ENCODE assay signal across 8 mouse cellular contexts in the genomic region with DNA sequence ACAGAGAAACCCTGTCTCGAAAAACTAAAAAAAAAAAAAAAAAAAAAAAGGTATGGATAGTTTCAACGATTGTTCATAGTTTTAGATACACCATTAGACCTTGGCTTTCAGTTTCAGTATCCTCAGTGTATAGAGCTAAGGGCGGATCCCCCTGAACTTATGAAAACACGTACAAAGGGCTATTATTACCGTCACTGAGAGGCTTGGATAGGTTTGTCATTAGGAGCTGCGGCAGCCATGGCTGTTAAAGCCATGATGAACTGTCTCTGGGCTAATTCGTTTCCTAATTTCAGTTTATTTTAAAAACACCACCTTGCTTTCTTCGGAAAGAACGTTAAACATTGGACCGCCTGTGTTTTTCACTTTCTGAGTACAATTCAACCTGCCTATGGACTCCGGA. TPM values are rescaled to one million over a fixed set of nuclear protein-coding genes. Genes with fewer than 3 reads are reported as not detected.
A peak's percentile ranks its signal among the peaks of the same experiment; 100 is the strongest.
DNase-seq lines count a peak whose midpoint lies in the region; ATAC-seq lines count a peak whose summit lies in the region.

No protein-coding gene starts in this region.

- no peaks in the 10 kb centered on the region for H3K4me1 ChIP-seq in lung, embryonic 15.5 days
- H3K4me1 ChIP-seq in embryonic facial prominence, embryonic 13.5 days = peaks cover 5% of the 10 kb centered on the region; the same call in 1 of the 2 replicates
- no peaks in the 10 kb centered on the region; the same call in 1 of the 2 replicates for H3K4me1 ChIP-seq in intestine, embryonic 14.5 days (replicated peaks; ENCODE audit: control insufficient read depth, insufficient read depth, low read length)
- H3K4me1 ChIP-seq in midbrain, embryonic 13.5 days (replicated peaks) = peaks cover 15% of the 10 kb centered on the region

- 0 out of 2 replicates have a peak, but pooled peaks cover 8% of the 10 kb centered on the region for H3K36me3 ChIP-seq in lung, embryonic 15.5 days
- H3K36me3 ChIP-seq in embryonic facial prominence, embryonic 13.5 days = peaks cover 13% of the 10 kb centered on the region
- H3K36me3 ChIP-seq in intestine, embryonic 14.5 days (ENCODE audit: control insufficient read depth, insufficient read depth, low read length) = peaks cover 19% of the 10 kb centered on the region
- H3K36me3 ChIP-seq in midbrain, embryonic 13.5 days = peaks cover 13% of the 10 kb centered on the region

- no peak overlapping the region for H3K27ac ChIP-seq in lung, embryonic 15.5 days
- H3K27ac ChIP-seq in embryonic facial prominence, embryonic 13.5 days = no peak overlapping the region
- H3K27ac ChIP-seq in intestine, embryonic 14.5 days (ENCODE audit: low read depth) = no peak overlapping the region
- H3K27ac ChIP-seq in midbrain, embryonic 13.5 days = peak overlapping the region; percentile 88

- H3K27me3 ChIP-seq in lung, embryonic 15.5 days = no peaks in the 10 kb centered on the region
- no peaks in the 10 kb centered on the region for H3K27me3 ChIP-seq in embryonic facial prominence, embryonic 13.5 days
- no peaks in the 10 kb centered on the region for H3K27me3 ChIP-seq in intestine, embryonic 14.5 days (replicated peaks; ENCODE audit: control insufficient read depth, insufficient read depth, low read length)
- H3K27me3 ChIP-seq in midbrain, embryonic 13.5 days = no peaks in the 10 kb centered on the region; the same call in 1 of the 2 replicates

- no peaks in the 10 kb centered on the region for H3K9me3 ChIP-seq in lung, embryonic 15.5 days
- H3K9me3 ChIP-seq in embryonic facial prominence, embryonic 13.5 days = no peaks in the 10 kb centered on the region
- no peaks in the 10 kb centered on the region for H3K9me3 ChIP-seq in intestine, embryonic 14.5 days (ENCODE audit: control insufficient read depth, low read length)
- no peaks in the 10 kb centered on the region for H3K9me3 ChIP-seq in midbrain, embryonic 13.5 days

- peak overlapping the region; percentile 61 for H3K4me2 ChIP-seq in lung, embryonic 15.5 days
- peak overlapping the region; percentile 82 for H3K4me2 ChIP-seq in embryonic facial prominence, embryonic 13.5 days
- peak overlapping the region; percentile 71 for H3K4me2 ChIP-seq in intestine, embryonic 14.5 days (ENCODE audit: low read length)
- peak overlapping the region; percentile 77 for H3K4me2 ChIP-seq in midbrain, embryonic 13.5 days (replicated peaks)

- peak overlapping the region; percentile 80 for H3K4me3 ChIP-seq in lung, embryonic 15.5 days
- H3K4me3 ChIP-seq in embryonic facial prominence, embryonic 13.5 days = peak overlapping the region; percentile 80
- H3K4me3 ChIP-seq in intestine, embryonic 14.5 days (ENCODE audit: low read depth, low read length) = peak overlapping the region; percentile 72
- peak overlapping the region; percentile 69 for H3K4me3 ChIP-seq in midbrain, embryonic 13.5 days (replicated peaks)

- DNase-seq in lung, postnatal 4 days = no peak
- DNase-seq in intestine, embryonic 14.5 days (ENCODE audit: low spot score) = peak; percentile 52
- no peak for DNase-seq in adrenal gland, adult 8-10 months
- no peak for DNase-seq in urinary bladder, postnatal 14 days (ENCODE audit: low spot score)
- no peak for DNase-seq in adrenal gland, adult 2 months

- H3K9ac ChIP-seq in lung, embryonic 15.5 days = peak overlapping the region; percentile 78
- peak overlapping the region; percentile 85 for H3K9ac ChIP-seq in embryonic facial prominence, embryonic 13.5 days
- H3K9ac ChIP-seq in intestine, embryonic 14.5 days (ENCODE audit: low read length) = peak overlapping the region; percentile 75
- H3K9ac ChIP-seq in midbrain, embryonic 13.5 days (replicated peaks) = peak overlapping the region; percentile 81

- ATAC-seq in lung, embryonic 15.5 days (ENCODE audit: borderline replicate concordance, extremely low read depth, low FRiP score, low TSS enrichment) = peak; percentile 39; the same call in 1 of the 2 replicates
- ATAC-seq in embryonic facial prominence, embryonic 13.5 days (ENCODE audit: insufficient number of reproducible peaks, insufficient read depth, low FRiP score, low TSS enrichment, low read depth) = no peak
- peak; percentile 36; the same call in 1 of the 2 replicates for ATAC-seq in intestine, embryonic 14.5 days (replicated peaks; ENCODE audit: low FRiP score, low TSS enrichment, low read depth)
- ATAC-seq in midbrain, embryonic 13.5 days = peak; percentile 49

- 13% methylated on average over 11 of the region's 11 CpGs for WGBS in lung, embryonic 15.5 days
- 24% methylated on average over 11 of the region's 11 CpGs for WGBS in embryonic facial prominence, embryonic 13.5 days
- 26% methylated on average over 10 of the region's 11 CpGs for WGBS in intestine, embryonic 14.5 days
- 28% methylated on average over 11 of the region's 11 CpGs for WGBS in midbrain, embryonic 13.5 days

RNA-seq across cellular contexts. Expression of a gene that starts 22.7 kb away (rescaled TPM):
- polyA plus RNA-seq in lung, embryonic 15.5 days (2015; fragmentation: Nextera tagmentation; extraction: Ambion mirVana) = 81.0 and 85.8 TPM in 2 replicates
- polyA plus RNA-seq in embryonic facial prominence, embryonic 13.5 days (2015; fragmentation: Nextera tagmentation; extraction: Ambion mirVana) = 111 and 122 TPM in 2 replicates
- 57.6 and 63.7 TPM in 2 replicates for polyA plus RNA-seq in intestine, embryonic 14.5 days (2014; fragmentation: Nextera tagmentation; extraction: Ambion mirVana)
- 135 and 140 TPM in 2 replicates for polyA plus RNA-seq in midbrain, embryonic 13.5 days (2015; fragmentation: Nextera tagmentation; extraction: Ambion mirVana)
- 100 to 1,000 TPM in 2 of 4 experiments, 10 to 100 TPM in 2; 81.6 to 107 (median 95.7) TPM for total RNA-seq in adrenal gland, adult 8-10 months (2022)
- total RNA-seq in adrenal gland, adult 2 months (2021) = 100 to 1,000 TPM in 1 of 2 experiments, 10 to 100 TPM in 1; 94.8 to 104 TPM
- 22.5 and 34.7 TPM in 2 replicates for polyA plus RNA-seq in adrenal gland, adult 2 months (2012; rRNA removed)

RNA-seq across cellular contexts. Expression of a gene that starts 36.1 kb away (rescaled TPM):
- 28.3 and 32.3 TPM in 2 replicates for polyA plus RNA-seq in lung, embryonic 15.5 days (2015; fragmentation: Nextera tagmentation; extraction: Ambion mirVana)
- 28.0 and 29.0 TPM in 2 replicates for polyA plus RNA-seq in embryonic facial prominence, embryonic 13.5 days (2015; fragmentation: Nextera tagmentation; extraction: Ambion mirVana)
- polyA plus RNA-seq in intestine, embryonic 14.5 days (2014; fragmentation: Nextera tagmentation; extraction: Ambion mirVana) = 18.1 and 22.8 TPM in 2 replicates
- 21.0 and 26.8 TPM in 2 replicates for polyA plus RNA-seq in midbrain, embryonic 13.5 days (2015; fragmentation: Nextera tagmentation; extraction: Ambion mirVana)
- 100 to 1,000 TPM in 3 of 4 experiments, 10 to 100 TPM in 1; 90.9 to 134 (median 122) TPM for total RNA-seq in adrenal gland, adult 8-10 months (2022)
- 100 to 1,000 TPM in 1 of 2 experiments, 10 to 100 TPM in 1; 94.4 to 109 TPM for total RNA-seq in adrenal gland, adult 2 months (2021)
- 0.33 and 0.45 TPM in 2 replicates for polyA plus RNA-seq in adrenal gland, adult 2 months (2012; rRNA removed)

RNA-seq across cellular contexts. Expression of a gene that starts 38.1 kb away (rescaled TPM):
- polyA plus RNA-seq in lung, embryonic 15.5 days (2015; fragmentation: Nextera tagmentation; extraction: Ambion mirVana) = 18.5 and 19.8 TPM in 2 replicates
- polyA plus RNA-seq in embryonic facial prominence, embryonic 13.5 days (2015; fragmentation: Nextera tagmentation; extraction: Ambion mirVana) = 25.9 and 30.3 TPM in 2 replicates
- polyA plus RNA-seq in intestine, embryonic 14.5 days (2014; fragmentation: Nextera tagmentation; extraction: Ambion mirVana) = 13.8 and 15.0 TPM in 2 replicates
- polyA plus RNA-seq in midbrain, embryonic 13.5 days (2015; fragmentation: Nextera tagmentation; extraction: Ambion mirVana) = 46.0 and 51.8 TPM in 2 replicates
- total RNA-seq in adrenal gland, adult 8-10 months (2022) = 10 to 100 TPM; 14.6 to 25.7 (median 20.0) TPM
- 10 to 100 TPM; 11.3 to 18.1 TPM for total RNA-seq in adrenal gland, adult 2 months (2021)
- polyA plus RNA-seq in adrenal gland, adult 2 months (2012; rRNA removed) = 0.48 and 0.51 TPM in 2 replicates

RNA-seq across cellular contexts. Expression of a gene that starts 38.3 kb away (rescaled TPM):
- 92.3 and 94.0 TPM in 2 replicates for polyA plus RNA-seq in lung, embryonic 15.5 days (2015; fragmentation: Nextera tagmentation; extraction: Ambion mirVana)
- polyA plus RNA-seq in embryonic facial prominence, embryonic 13.5 days (2015; fragmentation: Nextera tagmentation; extraction: Ambion mirVana) = 90.9 and 94.8 TPM in 2 replicates
- polyA plus RNA-seq in intestine, embryonic 14.5 days (2014; fragmentation: Nextera tagmentation; extraction: Ambion mirVana) = 75.3 and 81.8 TPM in 2 replicates
- 69.1 and 79.4 TPM in 2 replicates for polyA plus RNA-seq in midbrain, embryonic 13.5 days (2015; fragmentation: Nextera tagmentation; extraction: Ambion mirVana)
- total RNA-seq in adrenal gland, adult 8-10 months (2022) = 10 to 100 TPM; 22.5 to 25.9 (median 24.3) TPM
- 10 to 100 TPM; 20.5 to 23.7 TPM for total RNA-seq in adrenal gland, adult 2 months (2021)
- 1.2 and 1.9 TPM in 2 replicates for polyA plus RNA-seq in adrenal gland, adult 2 months (2012; rRNA removed)

Comparison
In these comparisons a context has a peak if more than half of its experiments do, and no peak if none do; other contexts are left out.
1. RNA of a gene that starts 36.1 kb away (polyA plus RNA-seq): 28.3 to 32.3 TPM in lung, embryonic 15.5 days, 28.0 to 29.0 TPM in embryonic facial prominence, embryonic 13.5 days, 21.0 to 26.8 TPM in midbrain, embryonic 13.5 days and 18.1 to 22.8 TPM in intestine, embryonic 14.5 days; 0.33 to 0.45 TPM in adrenal gland, adult 2 months; every median in the first group is over 10 times any median in the second.
2. Peak in every context shown above with its lines, with median percentiles within 50 percentile points of each other: H3K4me2 ChIP-seq, H3K4me3 ChIP-seq and H3K9ac ChIP-seq.